Mouse (Mus musculus) spleen, postnatal 4 days (tissue): ENCODE measurements at regions not wholly inside any gene's neighbourhood (a gene's known extent, or its start where the extent isn't known, plus 50 kb on each side); places are given as distances from the start of the nearest gene placed in this dataset.

Experiments used
- DNase-seq, 2 experiments: peaks; one replicate each; pipeline ENCODE4 v3.0.0; 2022; ENCODE audit warnings: low spot score in 2 of 2

DNA sequence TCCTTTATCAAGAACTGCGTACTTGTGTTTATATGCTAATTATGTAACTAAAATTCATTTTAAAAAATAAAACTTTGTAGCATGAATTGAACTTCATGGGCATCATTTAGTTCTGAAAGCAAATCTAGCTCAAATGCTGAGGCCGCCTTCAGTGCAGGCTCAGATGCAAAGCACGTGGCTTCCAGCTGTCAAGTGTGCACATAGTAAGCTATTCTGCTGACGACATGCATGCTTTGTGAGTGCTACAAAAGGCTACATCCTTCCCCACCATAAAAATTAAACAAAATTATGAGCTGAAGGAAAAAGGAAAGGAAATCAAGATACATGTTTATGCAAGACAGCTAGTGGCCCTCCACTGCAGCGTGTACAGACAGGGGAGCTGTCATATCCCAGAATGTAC is 276.0 kb upstream of the Vstm2a start:
- no peak for DNase-seq

GRCm38 (mm10) chr11:15984517-15984916 is 273.0 kb upstream of the Vstm2a start:
- DNase-seq, result no peak

DNA sequence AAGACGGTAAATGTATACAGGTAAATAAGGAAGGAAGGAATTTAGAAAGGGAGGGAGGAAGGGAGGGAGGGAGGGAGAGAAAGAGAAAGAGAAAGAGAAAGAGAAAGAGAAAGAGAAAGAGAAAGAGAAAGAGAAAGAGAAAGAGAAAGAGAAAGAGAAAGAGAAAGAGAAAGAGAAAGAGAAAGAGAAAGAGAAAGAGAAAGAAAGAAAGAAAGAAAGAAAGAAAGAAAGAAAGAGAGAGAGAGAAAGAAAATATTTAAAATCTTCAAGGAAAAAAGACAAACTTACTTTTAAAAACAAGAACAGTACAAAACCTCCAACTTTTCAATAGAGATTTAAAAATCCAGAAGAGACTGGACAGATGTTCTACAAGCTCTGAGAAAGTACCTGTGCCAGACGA is 261.1 kb upstream of the Vstm2a start:
- DNase-seq, result peak in 1 of 2 experiments; percentile 52

DNA sequence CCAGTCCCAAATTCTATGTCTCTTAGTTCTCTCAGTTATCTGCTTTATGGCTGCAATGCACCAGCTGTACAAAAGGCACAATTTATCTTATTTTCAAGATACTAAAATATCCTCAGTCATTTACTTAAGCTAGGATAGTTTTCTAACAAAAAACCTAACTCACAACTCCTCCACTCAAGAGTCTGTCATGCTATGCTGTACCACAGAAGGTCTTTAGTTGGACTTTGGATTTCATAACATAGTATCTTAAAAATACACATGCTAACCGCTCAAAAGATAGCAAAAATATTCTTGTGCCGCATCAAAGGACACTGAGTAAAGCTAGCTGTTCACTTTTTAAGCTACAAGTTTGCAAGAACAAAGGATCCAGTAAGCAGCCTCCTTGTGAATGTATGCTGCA is 255.6 kb upstream of the Vstm2a start:
- no peak for DNase-seq
